Mouse (Mus musculus): ENCODE data around the gene Gpr37l1. TPM values are rescaled to one million over a fixed set of nuclear protein-coding genes. Genes with fewer than 3 reads are reported as not detected.

Gene Gpr37l1
- polyA plus RNA-seq (2014; fragmentation: Nextera tagmentation; extraction: Ambion mirVana), result not detected in 2 replicates

- no peaks in the 10 kb centered on the region for H3K36me3 ChIP-seq (ENCODE audit: control insufficient read depth, insufficient read depth, low read length)
- ATAC-seq (replicated peaks; ENCODE audit: low FRiP score) (no peak), DNase-seq (ENCODE audit: low spot score) (no peak)
- no peak within 1 kb of the TSS for H3K9ac ChIP-seq (ENCODE audit: low read length)
- H3K9me3 ChIP-seq (ENCODE audit: control insufficient read depth, low read length), result no peaks in the 10 kb centered on the region
- 63% methylated on average over 11 of the region's 11 CpGs for WGBS
- no peak within 1 kb of the TSS for H3K4me3 ChIP-seq (ENCODE audit: low read depth, low read length)
- H3K27me3 ChIP-seq (ENCODE audit: control insufficient read depth, insufficient read depth, low read length), result no peaks in the 10 kb centered on the region
- H3K4me2 ChIP-seq (ENCODE audit: low read depth, low read length, severe bottlenecking), result no peak within 1 kb of the TSS
- H3K4me1 ChIP-seq (replicated peaks; ENCODE audit: control insufficient read depth, insufficient read depth, low read length), result no peaks in the 10 kb centered on the region
- H3K27ac ChIP-seq (ENCODE audit: low read depth, low read length), result no peak within 1 kb of the TSS
Observed at GRCm38 (mm10) chr1:135167435-135167834, at the start of gene Gpr37l1. Gene Gpr37l1, minus strand, starts transcription at chr1:135167681.

GRCm38 (mm10) chr1:135213772-135214640 lies 46.5 kb upstream of the Gpr37l1 start:
- Histone ChIP-seq H3K4me3 (ENCODE audit: low read depth, low read length) (no peak overlapping the region), H3K36me3 (ENCODE audit: control insufficient read depth, insufficient read depth, low read length) (no peaks in the 10 kb centered on the region), H3K9ac (ENCODE audit: low read length) (no peak overlapping the region), H3K27ac (ENCODE audit: low read depth, low read length) (no peak overlapping the region), H3K27me3 (ENCODE audit: control insufficient read depth, insufficient read depth, low read length) (no peaks in the 10 kb centered on the region), H3K4me2 (ENCODE audit: low read depth, low read length, severe bottlenecking) (no peak overlapping the region), H3K4me1 (replicated peaks; ENCODE audit: control insufficient read depth, insufficient read depth, low read length) (no peaks in the 10 kb centered on the region; the same call in 1 of the 2 replicates), H3K9me3 (ENCODE audit: control insufficient read depth, low read length) (no peaks in the 10 kb centered on the region)
- ATAC-seq (replicated peaks; ENCODE audit: low FRiP score) (no peak), DNase-seq (ENCODE audit: low spot score) (no peak)
- WGBS, result 89% methylated on average over 9 of the region's 9 CpGs

GRCm38 (mm10) chr1:135210421-135210820 lies 42.9 kb upstream of the Gpr37l1 start:
- Histone ChIP-seq H3K4me3 (ENCODE audit: low read depth, low read length) (no peak overlapping the region), H3K9ac (ENCODE audit: low read length) (no peak overlapping the region), H3K36me3 (ENCODE audit: control insufficient read depth, insufficient read depth, low read length) (no peaks in the 10 kb centered on the region), H3K9me3 (ENCODE audit: control insufficient read depth, low read length) (no peaks in the 10 kb centered on the region), H3K4me2 (ENCODE audit: low read depth, low read length, severe bottlenecking) (no peak overlapping the region), H3K27ac (ENCODE audit: low read depth, low read length) (no peak overlapping the region), H3K4me1 (replicated peaks; ENCODE audit: control insufficient read depth, insufficient read depth, low read length) (no peaks in the 10 kb centered on the region), H3K27me3 (ENCODE audit: control insufficient read depth, insufficient read depth, low read length) (no peaks in the 10 kb centered on the region)
- DNase-seq (ENCODE audit: low spot score) (no peak), ATAC-seq (replicated peaks; ENCODE audit: low FRiP score) (no peak)
- WGBS, result 67% methylated on average over 5 of the region's 5 CpGs

- Histone ChIP-seq H3K36me3 (ENCODE audit: control insufficient read depth, insufficient read depth, low read length) (no peaks in the 10 kb centered on the region), H3K9ac (ENCODE audit: low read length) (no peak overlapping the region), H3K4me1 (replicated peaks; ENCODE audit: control insufficient read depth, insufficient read depth, low read length) (no peaks in the 10 kb centered on the region), H3K4me2 (ENCODE audit: low read depth, low read length, severe bottlenecking) (no peak overlapping the region), H3K4me3 (ENCODE audit: low read depth, low read length) (no peak overlapping the region), H3K27ac (ENCODE audit: low read depth, low read length) (no peak overlapping the region), H3K27me3 (ENCODE audit: control insufficient read depth, insufficient read depth, low read length) (no peaks in the 10 kb centered on the region), H3K9me3 (ENCODE audit: control insufficient read depth, low read length) (no peaks in the 10 kb centered on the region)
- ATAC-seq (replicated peaks; ENCODE audit: low FRiP score) (no peak), DNase-seq (ENCODE audit: low spot score) (no peak)
- WGBS, result 81% methylated on average over 9 of the region's 9 CpGs
Observed at GRCm38 (mm10) chr1:135208716-135209115, 41.2 kb upstream of the Gpr37l1 start.

- Histone ChIP-seq H3K9me3 (ENCODE audit: control insufficient read depth, low read length) (no peaks in the 10 kb centered on the region), H3K4me3 (ENCODE audit: low read depth, low read length) (no peak overlapping the region), H3K36me3 (ENCODE audit: control insufficient read depth, insufficient read depth, low read length) (no peaks in the 10 kb centered on the region), H3K9ac (ENCODE audit: low read length) (no peak overlapping the region), H3K4me1 (replicated peaks; ENCODE audit: control insufficient read depth, insufficient read depth, low read length) (no peaks in the 10 kb centered on the region), H3K27ac (ENCODE audit: low read depth, low read length) (no peak overlapping the region), H3K27me3 (ENCODE audit: control insufficient read depth, insufficient read depth, low read length) (no peaks in the 10 kb centered on the region), H3K4me2 (ENCODE audit: low read depth, low read length, severe bottlenecking) (no peak overlapping the region)
- ATAC-seq (replicated peaks; ENCODE audit: low FRiP score) (no peak), DNase-seq (ENCODE audit: low spot score) (no peak)
- WGBS, result 91% methylated on average over 14 of the region's 14 CpGs
Observed at GRCm38 (mm10) chr1:135206586-135207339, 39.3 kb upstream of the Gpr37l1 start.

GRCm38 (mm10) chr1:135205257-135205656 lies 37.8 kb upstream of the Gpr37l1 start:
- H3K27ac ChIP-seq (ENCODE audit: low read depth, low read length), result no peak overlapping the region

GRCm38 (mm10) chr1:135204196-135205126 lies 37.0 kb upstream of the Gpr37l1 start:
- no peak for DNase-seq (ENCODE audit: low spot score)
- Histone ChIP-seq H3K4me3 (ENCODE audit: low read depth, low read length) (no peak overlapping the region), H3K36me3 (ENCODE audit: control insufficient read depth, insufficient read depth, low read length) (no peaks in the 10 kb centered on the region), H3K27me3 (ENCODE audit: control insufficient read depth, insufficient read depth, low read length) (no peaks in the 10 kb centered on the region), H3K9me3 (ENCODE audit: control insufficient read depth, low read length) (no peaks in the 10 kb centered on the region), H3K4me1 (replicated peaks; ENCODE audit: control insufficient read depth, insufficient read depth, low read length) (peaks cover 3% of the 10 kb centered on the region; the same call in 1 of the 2 replicates), H3K4me2 (ENCODE audit: low read depth, low read length, severe bottlenecking) (no peak overlapping the region), H3K9ac (ENCODE audit: low read length) (no peak overlapping the region), H3K27ac (ENCODE audit: low read depth, low read length) (no peak overlapping the region)
- ATAC-seq (replicated peaks; ENCODE audit: low FRiP score), result no peak
- 34% methylated on average over 12 of the region's 12 CpGs for WGBS

More at GRCm38 (mm10) chr1:135205257-135205656, 37.8 kb upstream of the Gpr37l1 start:
- Histone ChIP-seq H3K4me1 (replicated peaks; ENCODE audit: control insufficient read depth, insufficient read depth, low read length) (no peaks in the 10 kb centered on the region), H3K9ac (ENCODE audit: low read length) (no peak overlapping the region), H3K4me2 (ENCODE audit: low read depth, low read length, severe bottlenecking) (no peak overlapping the region), H3K27me3 (ENCODE audit: control insufficient read depth, insufficient read depth, low read length) (no peaks in the 10 kb centered on the region), H3K4me3 (ENCODE audit: low read depth, low read length) (no peak overlapping the region), H3K9me3 (ENCODE audit: control insufficient read depth, low read length) (no peaks in the 10 kb centered on the region), H3K36me3 (ENCODE audit: control insufficient read depth, insufficient read depth, low read length) (no peaks in the 10 kb centered on the region)
- ATAC-seq (replicated peaks; ENCODE audit: low FRiP score) (no peak), DNase-seq (ENCODE audit: low spot score) (no peak)
- WGBS, result 65% methylated on average over 4 of the region's 4 CpGs

- H3K36me3 ChIP-seq (ENCODE audit: control insufficient read depth, insufficient read depth, low read length), result no peaks in the 10 kb centered on the region
- H3K27me3 ChIP-seq (ENCODE audit: control insufficient read depth, insufficient read depth, low read length), result no peaks in the 10 kb centered on the region
- H3K4me2 ChIP-seq (ENCODE audit: low read depth, low read length, severe bottlenecking), result no peak overlapping the region
- H3K4me1 ChIP-seq (replicated peaks; ENCODE audit: control insufficient read depth, insufficient read depth, low read length), result peaks cover 12% of the 10 kb centered on the region
- ATAC-seq (replicated peaks; ENCODE audit: low FRiP score) (no peak), DNase-seq (ENCODE audit: low spot score) (no peak)
- no peak overlapping the region for H3K27ac ChIP-seq (ENCODE audit: low read depth, low read length)
- WGBS, result 90% methylated on average over 4 of the region's 4 CpGs
- no peak overlapping the region for H3K9ac ChIP-seq (ENCODE audit: low read length)
- H3K9me3 ChIP-seq (ENCODE audit: control insufficient read depth, low read length), result no peaks in the 10 kb centered on the region
- no peak overlapping the region for H3K4me3 ChIP-seq (ENCODE audit: low read depth, low read length)
Observed at GRCm38 (mm10) chr1:135200400-135200799, 32.9 kb upstream of the Gpr37l1 start.
